Mouse (Mus musculus) intestine, embryonic 16.5 days (tissue): ENCODE data around the gene Cdk14. TPM values are rescaled to one million over a fixed set of nuclear protein-coding genes. Genes with fewer than 3 reads are reported as not detected.
A peak's percentile ranks its signal among the peaks of the same experiment; 100 is the strongest.

Experiments used
- ATAC-seq: fragments of 200-750 bp; cut with Nextera tagmentation; 2 replicates; pipeline ENCODE4 v1.8.0; 2017; ENCODE audit warnings: moderate TSS enrichment, moderate library complexity
- H3K27ac ChIP-seq: fragments of 300-500 bp; sonication (generic); 2 replicates; pipeline ENCODE4 v1.5.1; 2014; ENCODE audit warnings: mild to moderate bottlenecking, low read length
- H3K27me3 ChIP-seq: fragments of 300-500 bp; sonication (generic); replicated peaks from 2 replicates; pipeline ENCODE4 v1.6.1; 2014; ENCODE audit warnings: low read length, control low read depth, mixed read lengths; ENCODE audit not compliant: control insufficient read depth, insufficient read depth
- H3K36me3 ChIP-seq: fragments of 300-500 bp; sonication (generic); 2 replicates; pipeline ENCODE4 v1.6.1; 2014; ENCODE audit warnings: low read length, control low read depth; ENCODE audit not compliant: control insufficient read depth, insufficient read depth
- H3K4me1 ChIP-seq: fragments of 300-500 bp; sonication (generic); 2 replicates; pipeline ENCODE4 v1.6.1; 2014; ENCODE audit warnings: low read length, control low read depth, mixed read lengths; ENCODE audit not compliant: control insufficient read depth, insufficient read depth
- H3K4me2 ChIP-seq: fragments of 300-500 bp; sonication (generic); 2 replicates; pipeline ENCODE4 v1.6.1; 2014; ENCODE audit warnings: low read depth, low read length, control low read depth
- H3K4me3 ChIP-seq: fragments of 300-500 bp; sonication (generic); 2 replicates; pipeline ENCODE4 v1.5.1; 2014; ENCODE audit warnings: mild to moderate bottlenecking, low read length
- H3K9ac ChIP-seq: fragments of 300-500 bp; sonication (generic); 2 replicates; pipeline ENCODE4 v1.6.1; 2014; ENCODE audit warnings: low read depth, low read length
- H3K9me3 ChIP-seq: fragments of 300-500 bp; sonication (generic); 2 replicates; pipeline ENCODE4 v1.6.1; 2016; ENCODE audit warnings: low read length, control low read depth; ENCODE audit not compliant: control insufficient read depth
- WGBS: fragments of 180-500 bp; shearing (Covaris S2); extraction: QIAGEN DNeasy Blood & Tissue Kit; methylation state at CpG from one replicate; pipeline ENCODE4 v1.1.7; 2014; 5-methylcytosine and 5-hydroxymethylcytosine counted together
- polyA plus RNA-seq: library from polyadenylated mRNA; unstranded; fragments of >200 nt; fragmentation: Nextera tagmentation; extraction: Ambion mirVana; gene quantifications from 2 replicates; pipeline ENCODE4 v1.2.1, GENCODE M21; 2015

Gene Cdk14
- polyA plus RNA-seq, 1 experiment from 2014 or later, result 8.9 TPM

- Histone ChIP-seq H3K4me2 (no peak overlapping the region), H3K9me3 (no peaks in the 10 kb centered on the region), H3K9ac (no peak overlapping the region), H3K4me1 (no peaks in the 10 kb centered on the region; the same call in 1 of the 2 replicates), H3K4me3 (no peak overlapping the region), H3K27me3 (no peaks in the 10 kb centered on the region), H3K36me3 (no peaks in the 10 kb centered on the region), H3K27ac (no peak overlapping the region)
- WGBS, result 57% methylated on average over 7 of the region's 7 CpGs
- ATAC-seq, result no peak
These were observed 470.7 kb downstream of the Cdk14 start for GRCm38 (mm10) chr5:4949433-4949832.

DNA sequence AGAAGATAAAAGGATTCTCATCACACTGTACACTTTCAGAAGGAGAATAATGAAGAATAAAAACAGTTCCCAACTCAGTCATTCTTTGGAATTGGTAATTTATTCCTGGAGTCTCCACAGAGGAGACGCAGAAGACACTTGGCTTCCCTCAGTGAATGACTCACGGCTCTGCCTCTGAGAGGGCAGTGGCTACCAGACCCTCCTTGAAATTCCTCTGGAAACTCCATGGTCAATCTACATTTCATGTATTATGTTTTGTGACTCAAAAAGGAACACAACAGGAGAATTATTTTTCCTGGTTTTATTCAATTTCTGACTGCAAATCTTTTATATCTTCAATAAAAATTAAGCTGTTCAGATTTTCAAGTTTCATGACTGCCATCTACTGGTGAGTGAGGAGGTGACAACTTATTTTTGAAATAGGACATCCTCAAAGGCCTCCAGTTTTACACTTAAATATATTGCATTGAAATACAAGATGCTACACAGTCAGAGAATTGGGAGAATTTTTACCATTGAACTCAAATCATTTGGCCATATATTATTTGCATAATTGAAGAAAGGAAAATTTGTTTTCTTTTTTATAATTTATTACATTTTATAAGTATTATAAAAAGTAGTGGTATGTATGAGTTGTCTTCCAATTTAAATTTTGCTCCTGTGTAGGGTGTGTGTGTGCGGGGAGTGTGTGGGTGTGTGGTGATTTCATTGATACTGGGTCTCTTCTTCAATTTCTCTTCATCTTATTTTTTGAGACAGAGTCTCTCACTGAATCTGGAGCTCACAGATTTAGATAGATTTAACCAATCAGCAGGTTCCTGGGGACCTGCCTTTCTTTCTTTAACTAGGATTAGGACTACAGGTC, 471.8 kb downstream of the Cdk14 start:
- Histone ChIP-seq H3K9me3 (no peaks in the 10 kb centered on the region), H3K36me3 (no peaks in the 10 kb centered on the region), H3K27ac (no peak overlapping the region), H3K27me3 (no peaks in the 10 kb centered on the region), H3K9ac (no peak overlapping the region), H3K4me3 (no peak overlapping the region), H3K4me2 (no peak overlapping the region), H3K4me1 (no peaks in the 10 kb centered on the region; the same call in 1 of the 2 replicates)
- ATAC-seq, result no peak
- WGBS, result 56% methylated on average over 3 of the region's 3 CpGs

DNA sequence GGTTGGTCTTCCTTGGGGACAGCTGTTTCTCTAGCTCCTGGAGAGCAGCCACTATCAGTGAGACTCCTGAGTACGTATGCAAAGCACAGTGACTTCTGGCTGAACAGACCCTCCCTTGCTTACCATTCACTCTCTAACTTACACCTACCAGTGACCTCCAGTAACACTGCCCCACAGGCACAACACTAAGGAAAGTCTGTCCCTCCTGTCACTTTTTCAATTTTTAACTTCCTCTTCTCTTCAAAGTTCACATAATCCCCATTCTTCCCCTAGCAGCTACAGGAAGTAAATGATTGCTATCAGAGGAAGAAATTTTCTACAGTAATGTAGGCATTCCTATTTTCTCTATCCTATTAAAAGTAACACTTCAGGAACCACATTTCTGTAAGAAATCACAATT, 485.0 kb downstream of the Cdk14 start:
- no peak overlapping the region for H3K27ac ChIP-seq
- no peak overlapping the region for H3K4me3 ChIP-seq
- no peak for ATAC-seq
- 58% methylated on average over 1 of the region's 1 CpGs for whole genome bisulfite sequencing
- no peaks in the 10 kb centered on the region for H3K36me3 ChIP-seq
- H3K9me3 ChIP-seq, result no peaks in the 10 kb centered on the region
- H3K4me2 ChIP-seq, result no peak overlapping the region
- H3K27me3 ChIP-seq, result no peaks in the 10 kb centered on the region
- H3K4me1 ChIP-seq, result 0 out of 2 replicates have a peak, but pooled peaks cover 6% of the 10 kb centered on the region
- no peak overlapping the region for H3K9ac ChIP-seq

- Histone ChIP-seq H3K4me1 (0 out of 2 replicates have a peak, but pooled peaks cover 6% of the 10 kb centered on the region), H3K27me3 (no peaks in the 10 kb centered on the region), H3K9ac (no peak overlapping the region), H3K4me3 (no peak overlapping the region), H3K27ac (no peak overlapping the region), H3K9me3 (no peaks in the 10 kb centered on the region), H3K36me3 (no peaks in the 10 kb centered on the region), H3K4me2 (no peak overlapping the region)
- no peak for ATAC-seq
- 90% methylated on average over 6 of the region's 6 CpGs for WGBS
These were observed 485.6 kb downstream of the Cdk14 start for GRCm38 (mm10) chr5:4934491-4934890.

GRCm38 (mm10) chr5:4931539-4932143, 488.5 kb downstream of the Cdk14 start:
- no peak overlapping the region for H3K9ac ChIP-seq
- H3K9me3 ChIP-seq, result no peaks in the 10 kb centered on the region
- no peaks in the 10 kb centered on the region for H3K27me3 ChIP-seq
- 0 out of 2 replicates have a peak, but pooled peaks cover 6% of the 10 kb centered on the region for H3K4me1 ChIP-seq
- H3K4me2 ChIP-seq, result no peak overlapping the region
- ATAC-seq, result no peak
- WGBS, result 49% methylated on average over 8 of the region's 8 CpGs
- H3K27ac ChIP-seq, result no peak overlapping the region
- H3K4me3 ChIP-seq, result no peak overlapping the region
- H3K36me3 ChIP-seq, result no peaks in the 10 kb centered on the region

DNA sequence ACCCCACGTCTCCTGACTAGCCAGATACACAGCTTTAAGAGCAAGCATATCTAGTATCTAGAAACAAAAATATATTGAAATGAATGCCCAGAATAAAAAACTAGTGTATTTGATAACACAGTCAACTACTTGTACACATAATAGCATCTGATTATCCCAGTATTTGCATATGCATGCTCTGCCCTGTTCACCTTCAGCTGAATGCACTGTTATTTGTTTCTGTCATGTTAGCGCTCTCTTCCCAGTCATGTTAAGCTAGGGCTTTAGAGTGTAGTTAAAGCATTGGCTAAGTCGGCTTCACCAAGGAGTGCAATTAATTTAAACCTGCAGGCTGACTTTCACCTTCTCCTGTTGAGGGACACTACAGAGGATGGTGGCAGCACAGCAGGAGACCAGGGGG, 490.5 kb downstream of the Cdk14 start:
- no peak overlapping the region for H3K4me2 ChIP-seq
- WGBS, result 79% methylated on average over 3 of the region's 3 CpGs
- 0 out of 2 replicates have a peak, but pooled peaks cover 6% of the 10 kb centered on the region for H3K4me1 ChIP-seq
- no peak for ATAC-seq
- no peak overlapping the region for H3K4me3 ChIP-seq
- no peaks in the 10 kb centered on the region for H3K27me3 ChIP-seq
- no peak overlapping the region for H3K27ac ChIP-seq
- H3K36me3 ChIP-seq, result no peaks in the 10 kb centered on the region
- H3K9ac ChIP-seq, result no peak overlapping the region
- no peaks in the 10 kb centered on the region for H3K9me3 ChIP-seq

GRCm38 (mm10) chr5:4924866-4925265, 495.2 kb downstream of the Cdk14 start:
- 70% methylated on average over 6 of the region's 6 CpGs for WGBS
- Histone ChIP-seq H3K9ac (no peak overlapping the region), H3K9me3 (no peaks in the 10 kb centered on the region), H3K4me2 (no peak overlapping the region), H3K36me3 (no peaks in the 10 kb centered on the region), H3K4me3 (no peak overlapping the region), H3K27me3 (no peaks in the 10 kb centered on the region), H3K4me1 (no peaks in the 10 kb centered on the region), H3K27ac (no peak overlapping the region)
- ATAC-seq, result no peak

DNA sequence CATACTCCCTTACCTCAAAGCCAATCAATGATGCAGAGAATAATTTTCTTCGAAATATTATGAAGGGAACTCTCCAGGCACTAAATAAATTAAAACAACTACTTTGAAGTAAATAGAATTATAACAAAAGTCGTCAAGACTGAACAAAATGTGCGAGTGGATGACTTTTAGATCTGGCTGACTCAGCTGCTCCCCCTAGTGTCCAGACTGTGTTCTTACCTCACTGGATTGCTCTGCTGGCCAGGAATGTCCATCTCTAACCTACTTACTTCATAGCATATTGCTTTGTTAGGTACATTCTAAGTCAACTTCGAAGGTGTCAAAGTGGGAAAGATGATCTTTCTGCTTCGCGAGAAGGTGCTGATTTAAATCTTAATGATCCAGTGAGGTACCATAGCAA, 501.7 kb downstream of the Cdk14 start:
- peak; percentile 59; the same call in 1 of the 2 replicates for ATAC-seq
- 14% methylated on average over 6 of the region's 6 CpGs for WGBS
- H3K4me1 ChIP-seq, result no peaks in the 10 kb centered on the region
- H3K27me3 ChIP-seq, result no peaks in the 10 kb centered on the region
- no peak overlapping the region for H3K4me2 ChIP-seq
- no peak overlapping the region for H3K4me3 ChIP-seq
- H3K36me3 ChIP-seq, result no peaks in the 10 kb centered on the region
- no peaks in the 10 kb centered on the region for H3K9me3 ChIP-seq
- H3K9ac ChIP-seq, result no peak overlapping the region
- H3K27ac ChIP-seq, result no peak overlapping the region

DNA sequence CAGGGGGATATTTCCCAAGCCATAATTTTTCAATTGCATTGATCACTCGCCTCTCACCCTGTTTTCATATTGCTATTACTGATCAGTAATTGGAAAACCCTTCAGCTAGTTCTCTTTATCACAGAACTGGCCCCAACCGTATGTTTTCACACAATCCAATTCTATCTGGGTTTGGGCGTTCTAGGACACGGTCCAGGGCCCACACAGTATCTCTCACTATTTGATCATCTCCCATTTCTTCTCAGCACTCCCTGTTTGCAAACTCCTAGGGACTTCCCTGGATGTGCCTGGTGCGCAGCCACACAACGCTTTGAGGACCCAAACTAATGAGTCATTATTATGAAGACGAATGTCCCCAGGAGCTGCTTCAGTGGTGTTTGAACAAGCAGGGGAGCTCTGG, 502.4 kb downstream of the Cdk14 start:
- Histone ChIP-seq H3K4me3 (no peak overlapping the region), H3K27ac (no peak overlapping the region), H3K36me3 (no peaks in the 10 kb centered on the region), H3K9me3 (no peaks in the 10 kb centered on the region), H3K9ac (no peak overlapping the region), H3K4me1 (no peaks in the 10 kb centered on the region), H3K4me2 (no peak overlapping the region), H3K27me3 (no peaks in the 10 kb centered on the region)
- no peak for ATAC-seq
- 82% methylated on average over 7 of the region's 7 CpGs for WGBS
